Mouse (Mus musculus): Measurements from ENCODE around the gene Pex16.

The Pex16 gene

DNA sequence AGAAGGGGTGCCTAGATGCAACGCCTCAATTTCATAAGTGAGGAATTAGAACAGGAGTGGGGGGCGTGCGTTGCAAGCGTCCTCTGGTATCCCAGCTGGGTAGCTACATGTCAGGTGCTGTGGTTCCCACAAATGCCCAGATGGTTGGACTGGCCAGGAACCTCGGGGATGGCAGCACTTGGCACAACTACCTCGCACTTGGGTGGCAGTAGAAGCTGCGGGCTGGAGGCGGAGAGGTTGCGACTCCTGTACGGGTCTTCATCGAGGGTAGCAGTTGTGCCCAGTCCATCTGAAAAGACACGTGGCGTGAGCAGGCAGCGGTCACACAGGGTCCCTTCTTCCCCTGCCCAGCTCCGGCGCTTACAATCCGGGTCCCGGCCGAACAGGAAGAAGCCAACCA is 4.1 kb upstream of the Pex16 start:
- no peak for DNase-seq (ENCODE audit: extremely low read depth, low read depth)

DNA sequence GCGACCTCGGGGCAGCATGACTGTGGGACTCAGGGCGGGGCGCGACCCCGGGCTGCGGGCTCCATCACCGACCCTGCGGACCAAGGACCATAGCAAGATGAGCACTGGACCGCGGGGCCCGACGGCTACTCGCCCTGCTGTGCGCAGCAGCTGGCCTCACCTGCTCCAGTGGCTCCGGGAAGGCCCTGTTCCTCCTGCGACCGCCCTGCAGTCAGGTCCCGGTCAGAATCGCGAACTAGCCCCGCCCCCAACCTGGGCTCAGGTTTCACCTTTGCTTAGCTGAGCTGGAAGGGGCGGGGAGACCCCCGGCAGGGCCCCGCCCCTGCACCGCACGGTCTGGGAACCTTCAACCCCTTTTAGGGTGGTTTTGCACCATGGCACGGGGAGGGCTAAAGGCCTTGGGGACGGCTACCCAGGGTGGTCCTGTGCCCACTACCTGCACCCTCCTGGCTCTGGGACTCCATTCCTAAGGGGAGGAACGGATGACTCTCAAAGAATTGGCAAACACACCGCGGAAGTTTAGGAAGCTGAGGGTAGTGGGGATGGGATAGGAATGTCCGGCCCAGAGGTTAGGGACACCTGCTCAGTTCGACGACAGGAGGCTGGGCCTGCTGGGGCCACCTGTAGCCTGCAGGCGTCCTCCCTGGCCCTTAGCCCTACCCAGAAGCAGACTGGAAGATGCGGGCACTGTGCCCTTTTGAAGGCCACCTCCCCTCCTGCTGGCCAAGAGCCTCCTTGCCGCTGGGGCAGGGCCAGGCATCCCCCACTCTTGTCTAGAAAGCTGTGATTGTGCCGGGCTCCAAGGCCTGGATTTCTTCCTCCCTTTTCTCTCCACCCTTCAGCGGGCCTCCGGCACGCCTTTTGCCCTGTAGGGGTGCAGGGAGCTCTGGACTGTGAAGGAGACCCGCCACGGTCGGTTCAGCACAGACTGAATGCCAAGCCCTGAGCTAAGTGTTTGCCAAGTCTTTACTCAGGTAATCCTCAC is 3.4 kb upstream of the Pex16 start:
- DNase-seq (ENCODE audit: extremely low read depth, low read depth), result no peak

DNA sequence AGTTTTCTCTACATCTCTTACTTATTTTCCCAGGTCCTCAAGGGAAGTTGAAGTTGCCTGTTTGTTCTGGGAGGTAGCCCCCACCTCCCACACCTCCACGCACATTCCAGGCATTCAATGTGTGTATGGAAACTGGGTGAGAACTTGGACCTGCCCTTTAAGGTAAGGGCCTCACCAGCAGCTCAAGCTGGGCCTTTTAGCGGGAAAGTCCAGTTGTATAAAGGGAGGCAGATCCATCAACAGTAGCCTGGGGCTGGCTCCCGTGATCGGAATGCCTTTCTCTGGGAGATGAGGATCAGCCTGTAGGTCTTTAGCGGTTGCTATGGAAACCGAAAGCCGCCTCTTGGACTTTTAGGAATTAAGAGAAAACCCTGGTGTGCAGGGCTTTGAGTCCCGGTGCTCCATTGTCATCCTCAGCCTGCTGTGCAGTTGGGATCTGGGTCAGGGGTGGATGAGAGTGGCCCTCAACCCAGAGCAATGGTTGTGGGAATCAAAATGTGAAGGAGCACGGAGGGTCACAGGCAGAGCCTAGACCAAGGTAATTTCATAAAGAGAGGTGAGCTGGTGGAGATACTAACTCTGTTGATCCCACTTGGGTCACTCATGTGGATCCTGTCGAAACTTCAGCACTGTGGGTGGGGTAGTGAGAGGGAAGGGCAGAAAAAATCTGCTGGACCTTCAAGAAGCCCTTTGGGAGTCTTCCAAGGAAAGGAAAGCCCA is 2.3 kb upstream of the Pex16 start:
- no peak for DNase-seq (ENCODE audit: extremely low read depth, low read depth)

DNA sequence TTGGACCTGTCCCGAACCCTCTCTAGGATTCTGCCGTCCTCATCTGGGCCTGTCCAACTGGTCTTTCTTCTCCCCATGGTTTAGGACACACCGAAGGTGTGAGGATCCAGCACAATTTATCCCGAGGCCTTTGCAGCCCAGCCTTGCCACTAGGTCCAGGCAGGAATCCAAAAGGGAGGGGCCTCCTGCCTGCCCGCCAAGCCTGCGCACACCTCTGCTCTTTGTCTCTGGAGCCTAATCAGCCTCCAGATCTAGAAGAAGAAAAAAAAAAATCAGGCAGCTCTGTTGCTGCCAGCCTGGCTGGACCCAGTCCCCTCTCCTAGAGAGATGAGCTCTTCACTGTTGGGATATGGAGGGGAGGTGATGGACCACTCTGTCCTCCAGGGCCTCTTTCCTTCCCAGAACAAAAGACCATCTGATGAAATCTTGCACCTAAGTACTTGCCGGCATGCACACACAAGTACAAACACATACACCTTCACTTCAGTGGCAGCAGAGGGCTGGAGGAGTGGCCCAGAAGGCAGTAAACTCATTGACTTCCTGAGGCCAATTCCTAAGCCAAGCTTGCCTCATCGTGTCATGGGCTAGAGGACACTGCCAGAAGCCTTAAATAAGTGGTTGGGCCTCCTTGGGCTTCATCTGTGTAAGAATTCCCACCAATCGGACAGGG is 1.6 kb upstream of the Pex16 start:
- no peak for DNase-seq (ENCODE audit: extremely low read depth, low read depth)

DNA sequence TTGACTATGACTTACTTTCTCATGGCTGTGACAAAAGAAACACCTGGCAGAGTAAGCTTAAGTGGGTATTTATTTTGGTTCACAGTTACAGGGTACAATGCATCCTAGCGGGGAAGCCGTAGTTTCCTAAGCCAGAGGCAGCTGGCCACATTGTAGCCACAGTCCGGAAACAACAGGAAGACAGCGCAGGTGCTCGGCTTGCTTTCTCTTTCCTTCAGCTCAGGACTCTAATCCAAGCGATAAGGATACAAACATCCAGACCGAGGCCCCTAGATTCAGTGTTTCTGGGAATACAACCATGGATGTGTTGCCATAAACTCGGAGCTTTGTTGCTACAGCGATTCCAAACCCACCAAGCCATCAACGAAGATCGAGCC is 1.1 kb upstream of the Pex16 start:
- no peak for DNase-seq (ENCODE audit: extremely low read depth, low read depth)

DNA sequence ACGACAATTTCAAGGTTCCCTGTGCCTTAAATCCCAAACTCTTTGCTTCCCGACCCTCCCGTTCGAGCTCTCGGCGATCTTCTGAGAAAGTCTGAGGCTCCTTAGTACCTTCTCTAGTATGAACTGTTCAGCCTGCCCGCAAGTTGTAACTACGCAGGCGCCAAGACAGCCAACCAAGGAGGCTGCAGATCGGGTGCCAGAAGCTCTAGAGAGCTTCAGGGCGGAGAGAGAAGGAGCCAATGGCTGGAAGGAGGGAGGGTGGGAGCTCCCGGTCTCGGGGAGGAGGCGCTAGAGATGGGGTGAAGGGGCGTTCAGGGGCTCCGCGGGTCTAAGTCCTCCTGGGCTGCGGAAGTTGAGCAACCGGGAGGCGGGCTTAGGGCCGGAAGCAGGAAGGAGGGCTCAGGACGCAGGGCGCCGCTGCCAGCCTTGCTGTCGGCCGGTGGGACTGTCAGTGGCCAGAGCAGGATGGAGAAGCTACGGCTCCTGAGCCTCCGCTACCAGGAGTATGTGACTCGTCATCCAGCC is 685 bp downstream of the Pex16 start:
- peak; percentile 97 for DNase-seq (ENCODE audit: extremely low read depth, low read depth)

GRCm38 (mm10) chr2:92375788-92376187 is 1.3 kb downstream of the Pex16 start:
- no peak for DNase-seq (ENCODE audit: extremely low read depth, low read depth)

DNA sequence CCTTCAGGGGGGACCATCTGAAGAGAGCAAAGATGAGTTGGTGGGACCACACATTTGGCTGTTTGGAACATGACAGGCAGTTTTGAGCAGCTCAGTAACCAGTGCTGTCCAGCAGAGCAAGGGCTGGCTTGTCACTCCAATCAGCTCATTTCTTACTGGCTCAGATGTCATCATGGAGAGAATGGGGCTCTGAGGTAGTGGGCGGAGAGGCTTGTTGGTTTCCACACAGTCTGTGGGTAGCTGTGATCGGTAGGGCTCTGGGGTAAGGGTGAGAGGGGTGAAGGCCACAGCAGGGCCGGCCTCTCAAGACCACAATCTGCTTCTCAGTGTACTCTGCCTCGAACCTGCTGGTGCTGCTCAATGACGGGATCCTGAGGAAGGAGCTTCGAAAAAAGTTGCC is 1.8 kb downstream of the Pex16 start:
- no peak for DNase-seq (ENCODE audit: extremely low read depth, low read depth)

GRCm38 (mm10) chr2:92377320-92377719 is 2.8 kb downstream of the Pex16 start:
- DNase-seq (ENCODE audit: extremely low read depth, low read depth), result no peak

GRCm38 (mm10) chr2:92379783-92380494 is 5.5 kb downstream of the Pex16 start:
- DNase-seq (ENCODE audit: extremely low read depth, low read depth), result no peak

- no peak for DNase-seq (ENCODE audit: extremely low read depth, low read depth)
These were observed 6.1 kb downstream of the Pex16 start for GRCm38 (mm10) chr2:92380495-92381050.

- DNase-seq (ENCODE audit: extremely low read depth, low read depth), result no peak
These were observed 6.7 kb downstream of the Pex16 start for GRCm38 (mm10) chr2:92381161-92381560.

- DNase-seq (ENCODE audit: extremely low read depth, low read depth), result no peak
These were observed 7.6 kb downstream of the Pex16 start, which contains the start of gene 1700029I15Rik for GRCm38 (mm10) chr2:92381901-92382588. 1700029I15Rik (plus strand) TSS chr2:92382538.

DNA sequence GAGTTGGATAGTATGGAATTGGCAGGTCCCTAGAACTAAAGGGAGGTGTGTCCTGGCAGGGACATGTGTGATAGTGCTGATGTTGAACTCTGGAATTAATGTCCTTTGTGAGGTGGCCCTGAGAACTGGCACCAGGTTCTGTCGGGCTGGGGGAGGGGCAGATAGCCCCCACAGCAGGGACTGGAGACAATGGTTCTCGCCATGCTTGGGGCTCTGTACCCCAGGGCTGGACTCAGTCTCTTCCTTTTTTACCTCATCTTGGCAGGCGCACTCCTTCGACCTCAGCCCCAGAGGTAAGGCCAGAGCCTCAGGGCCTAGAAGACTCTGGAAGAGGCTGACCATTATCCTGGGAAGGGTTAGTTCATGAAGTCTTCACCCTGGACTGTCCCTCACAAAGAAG is 8.3 kb downstream of the Pex16 start:
- DNase-seq (ENCODE audit: extremely low read depth, low read depth), result no peak

DNA sequence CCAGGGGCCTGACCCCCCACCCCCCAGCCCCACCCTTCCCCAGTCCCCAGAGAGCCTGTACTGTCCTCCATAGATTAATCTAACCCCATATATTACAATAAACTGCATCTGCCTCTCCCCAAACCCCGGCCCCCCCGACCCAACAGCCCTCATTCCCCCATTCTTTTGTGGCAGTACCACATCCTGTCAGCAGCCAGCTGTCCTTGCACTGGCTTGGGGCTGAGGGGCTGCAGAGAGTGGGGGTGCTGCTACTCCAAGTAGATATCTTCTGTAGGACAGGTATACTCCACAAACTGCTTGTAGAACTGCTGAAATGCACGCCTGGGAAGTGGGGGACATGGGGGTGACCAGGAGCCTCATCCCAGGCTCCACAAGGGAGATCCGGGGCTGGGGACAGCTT is 9.6 kb downstream of the Pex16 start:
- DNase-seq (ENCODE audit: extremely low read depth, low read depth), result no peak

DNA sequence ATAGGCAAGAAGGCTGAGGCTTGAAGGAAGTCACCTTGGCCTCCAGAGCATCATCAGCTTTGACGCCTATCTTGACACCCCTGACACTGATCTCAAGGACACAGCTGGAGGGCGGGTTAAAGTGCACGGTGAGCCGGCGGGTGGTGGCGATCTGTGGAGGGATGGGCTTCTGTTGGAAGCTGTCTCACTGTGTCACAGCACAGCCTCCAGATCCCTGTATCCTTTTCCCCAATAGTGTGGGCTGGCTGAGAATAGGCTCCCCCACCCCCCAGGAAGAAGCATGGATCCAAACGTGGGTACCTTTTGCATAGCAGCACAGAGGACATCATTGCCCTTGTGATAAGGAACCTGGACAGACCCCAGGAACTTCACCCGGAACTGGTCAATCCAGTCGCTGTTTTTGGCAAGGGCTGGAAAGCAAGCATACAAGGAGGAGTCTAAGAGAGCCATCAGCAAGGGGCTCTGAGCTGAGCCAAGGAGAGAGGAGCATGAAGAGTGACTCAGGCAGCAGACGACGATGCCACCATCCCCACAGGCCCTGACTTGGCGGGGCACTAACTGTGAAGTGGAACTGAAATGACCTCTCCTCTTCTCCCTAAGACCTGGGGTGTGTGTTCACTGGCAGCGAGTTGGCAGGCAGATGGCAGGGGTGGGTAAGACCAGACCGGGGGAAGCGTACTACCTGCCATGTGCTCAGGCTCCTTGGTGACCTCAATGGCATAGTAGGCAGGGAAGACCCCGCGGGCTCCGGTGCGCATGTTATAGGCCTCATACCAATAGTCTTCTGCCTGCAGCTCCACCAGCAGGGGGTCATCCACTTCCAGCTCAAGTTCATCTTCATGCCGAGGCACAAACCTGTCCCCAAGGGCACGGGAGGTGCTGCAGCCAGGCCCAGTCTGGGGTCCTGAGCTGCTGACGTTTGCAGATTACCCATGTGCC is 10.9 kb downstream of the Pex16 start:
- DNase-seq (ENCODE audit: extremely low read depth, low read depth), result no peak

DNA sequence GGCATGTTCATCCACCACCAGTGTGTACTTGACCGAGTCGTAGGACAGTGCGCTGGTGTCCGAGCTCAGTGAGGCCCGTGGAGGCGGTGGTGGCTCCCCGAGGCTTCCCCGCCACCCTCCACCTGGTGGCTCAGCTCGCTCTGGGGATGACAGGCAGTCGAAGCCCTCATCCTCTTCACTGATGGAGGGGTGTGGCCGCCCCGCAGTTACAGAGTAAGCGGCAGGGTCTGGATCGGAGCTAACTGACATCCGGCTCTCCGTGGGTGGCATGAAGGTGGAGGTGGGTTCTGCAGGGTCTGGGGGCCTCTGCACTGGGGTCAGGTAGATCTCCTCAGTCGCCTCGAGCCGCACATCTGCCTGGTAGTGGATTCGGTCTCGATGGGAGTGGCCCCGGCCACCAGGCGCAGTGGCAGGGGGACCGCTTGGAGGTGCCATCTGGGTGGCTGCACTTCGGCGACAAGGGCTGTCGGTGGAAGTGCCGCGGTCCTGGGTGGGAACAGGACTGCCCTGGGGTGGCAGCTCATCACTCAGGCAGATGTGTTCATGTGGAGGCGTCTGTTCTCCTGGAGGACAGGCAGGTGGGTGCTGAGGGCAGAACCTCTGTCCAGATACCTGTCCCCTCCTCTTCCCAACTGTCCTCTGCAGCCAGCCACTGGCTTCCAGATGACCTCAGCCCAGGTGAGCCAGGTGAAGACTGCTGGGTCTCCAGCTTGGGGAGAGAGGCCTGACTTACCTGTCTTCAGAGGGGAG is 12.5 kb downstream of the Pex16 start:
- DNase-seq (ENCODE audit: extremely low read depth, low read depth), result no peak

GRCm38 (mm10) chr2:92387646-92388045 is 13.2 kb downstream of the Pex16 start:
- no peak for DNase-seq (ENCODE audit: extremely low read depth, low read depth)

All from MEL-GATA-1-ER (cell line).